Mouse (Mus musculus) G1E (cell line): ENCODE measurements around the gene Sidt1.

Experiments
- CTCF ChIP-seq: IDR thresholded peaks from 2 replicates; pipeline ENCODE4 v1.5.1; 2012; ENCODE audit warnings: low read depth, low read length, inconsistent platforms, mixed read lengths
- GATA1 ChIP-seq: IDR thresholded peaks from 2 replicates; pipeline ENCODE4 v1.6.1; 2012; ENCODE audit warnings: borderline replicate concordance, low read length, inconsistent platforms, mixed read lengths
- TAL1 ChIP-seq: conservative IDR thresholded peaks from 2 replicates; pipeline ENCODE4 v1.6.1; 2012; ENCODE audit warnings: low read depth, low read length, inconsistent platforms, mixed read lengths

GRCm38 (mm10) chr16:44277212-44277611, 55.8 kb downstream of the Sidt1 start:
- TF ChIP-seq CTCF = no peak
- no peak for TF ChIP-seq GATA1
- TF ChIP-seq TAL1 = no peak
